Mouse (Mus musculus) MEL (cell line): ENCODE results near the gene Ctnnd2. TPM values are rescaled to one million over a fixed set of nuclear protein-coding genes. Genes with fewer than 3 reads are reported as not detected.

Experiments used
- DNase-seq: peaks from one replicate; pipeline ENCODE4 v3.0.0; 2011; ENCODE audit warnings: low read depth, low spot score
- H3K27ac ChIP-seq: 2 replicates; pipeline ENCODE4 v1.5.1; 2012; ENCODE audit warnings: low read depth, mild to moderate bottlenecking, control low read depth, low read length, moderate library complexity; ENCODE audit not compliant: control insufficient read depth
- H3K27me3 ChIP-seq, 2 experiments: fragments of 150-350 bp in 1 of 2; sonication (generic) in 1 of 2; 2 replicates each; pipeline ENCODE4 v1.6.1; 2012; ENCODE audit warnings: low read length in 2 of 2, mild to moderate bottlenecking in 2 of 2, improper control_type of control experiment in 1 of 2, moderate library complexity in 1 of 2; ENCODE audit not compliant: insufficient read depth in 2 of 2, control insufficient read depth in 1 of 2
- H3K36me3 ChIP-seq, 2 experiments: 2 replicates each; pipeline ENCODE4 v1.6.1; 2012 to 2014; ENCODE audit warnings: low read length in 2 of 2, improper control_type of control experiment in 1 of 2, inconsistent platforms in 1 of 2, mild to moderate bottlenecking in 1 of 2; ENCODE audit not compliant: insufficient read depth in 2 of 2, control insufficient read depth in 1 of 2
- H3K4me1 ChIP-seq, 2 experiments: fragments of 150-350 bp in 1 of 2; sonication (generic) in 1 of 2; 2 replicates each; pipeline ENCODE4 v1.6.1; 2012; ENCODE audit warnings: low read length in 2 of 2, improper control_type of control experiment in 1 of 2, mild to moderate bottlenecking in 1 of 2; ENCODE audit not compliant: insufficient read depth in 2 of 2, control insufficient read depth in 1 of 2
- H3K4me3 ChIP-seq, 2 experiments: fragments of 150-350 bp in 1 of 2; sonication (generic) in 1 of 2; 2 replicates each; pipeline ENCODE4 v1.5.1; 2012; ENCODE audit warnings: low read depth in 2 of 2, low read length in 2 of 2, mild to moderate bottlenecking in 2 of 2, moderate library complexity in 2 of 2, control low read depth in 1 of 2, improper control_type of control experiment in 1 of 2; ENCODE audit not compliant: control insufficient read depth in 1 of 2, insufficient read depth in 1 of 2
- H3K79me2 ChIP-seq: 2 replicates; pipeline ENCODE4 v1.6.1; 2012; ENCODE audit warnings: mild to moderate bottlenecking, low read length, moderate library complexity; ENCODE audit not compliant: control insufficient read depth, poor library complexity, insufficient read depth
- H3K9ac ChIP-seq: 2 replicates; pipeline ENCODE4 v1.6.1; 2012; ENCODE audit warnings: low read depth, mild to moderate bottlenecking, control low read depth, low read length, moderate library complexity; ENCODE audit not compliant: control insufficient read depth, poor library complexity, severe bottlenecking
- H3K9me3 ChIP-seq: fragments of 150-350 bp; sonication (generic); replicated peaks from 2 replicates; pipeline ENCODE4 v1.6.1; 2012; ENCODE audit warnings: mild to moderate bottlenecking, low read length, improper control_type of control experiment, moderate library complexity; ENCODE audit not compliant: insufficient read depth
- BHLHE40 ChIP-seq: IDR thresholded peaks from 2 replicates; pipeline ENCODE4 v1.6.1; 2012; ENCODE audit warnings: low read depth, mild to moderate bottlenecking, inconsistent platforms, low read length, improper control_type of control experiment, borderline replicate concordance
- CHD2 ChIP-seq: IDR thresholded peaks from 2 replicates; pipeline ENCODE4 v1.6.1; 2011; ENCODE audit warnings: low read length, improper control_type of control experiment
- CTCF ChIP-seq, 3 experiments: IDR thresholded peaks in 2 of 3; conservative IDR thresholded peaks in 1 of 3; 2 replicates each; pipeline ENCODE4 v1.5.1; 2011 to 2012; ENCODE audit warnings: low read length in 3 of 3, low read depth in 2 of 3, mild to moderate bottlenecking in 2 of 3, improper control_type of control experiment in 1 of 3, inconsistent platforms in 1 of 3, mixed read lengths in 1 of 3, moderate library complexity in 1 of 3; ENCODE audit not compliant: control insufficient read depth in 1 of 3, insufficient read depth in 1 of 3, poor library complexity in 1 of 3, severe bottlenecking in 1 of 3
- E2F4 ChIP-seq: IDR thresholded peaks from 2 replicates; pipeline ENCODE4 v1.6.1; 2011; ENCODE audit warnings: low read depth, low read length, improper control_type of control experiment, borderline replicate concordance
- ELF1 ChIP-seq: IDR thresholded peaks from 2 replicates; pipeline ENCODE4 v1.6.1; 2014; ENCODE audit warnings: low read depth, mild to moderate bottlenecking, inconsistent platforms, low read length, improper control_type of control experiment, moderate library complexity
- EP300 ChIP-seq, 2 experiments: IDR thresholded peaks; 2 replicates each; pipeline ENCODE4 v1.6.1; 2011; ENCODE audit warnings: improper control_type of control experiment in 2 of 2, low read length in 2 of 2, low read depth in 1 of 2, mild to moderate bottlenecking in 1 of 2
- GABPA ChIP-seq: IDR thresholded peaks from 2 replicates; pipeline ENCODE4 v1.6.1; 2012; ENCODE audit warnings: low read depth, mild to moderate bottlenecking, inconsistent platforms, low read length, improper control_type of control experiment, moderate library complexity
- GATA1 ChIP-seq: IDR thresholded peaks from 2 replicates; pipeline ENCODE4 v1.6.1; 2011; ENCODE audit warnings: low read depth, low read length, improper control_type of control experiment
- KAT2A ChIP-seq: conservative IDR thresholded peaks from 2 replicates; pipeline ENCODE4 v1.6.1; 2012; ENCODE audit warnings: low read depth, low read length, improper control_type of control experiment, inconsistent platforms
- MAX ChIP-seq: IDR thresholded peaks from 2 replicates; pipeline ENCODE4 v1.6.1; 2011; ENCODE audit warnings: low read length, improper control_type of control experiment
- MAZ ChIP-seq: IDR thresholded peaks from 2 replicates; pipeline ENCODE4 v1.6.1; 2012; ENCODE audit warnings: low read depth, mild to moderate bottlenecking, inconsistent platforms, low read length, improper control_type of control experiment
- MYB ChIP-seq: IDR thresholded peaks from 2 replicates; pipeline ENCODE4 v1.6.1; 2011; ENCODE audit warnings: mild to moderate bottlenecking, low read depth, low read length, improper control_type of control experiment
- POLR2A ChIP-seq, 2 experiments: IDR thresholded peaks; 2 replicates each; pipeline ENCODE4 v1.6.1; 2011 to 2012; ENCODE audit warnings: low read length in 2 of 2, mild to moderate bottlenecking in 2 of 2, control low read depth in 1 of 2, improper control_type of control experiment in 1 of 2, low read depth in 1 of 2, moderate library complexity in 1 of 2; ENCODE audit not compliant: control insufficient read depth in 1 of 2, insufficient read depth in 1 of 2, poor library complexity in 1 of 2
- RAD21 ChIP-seq: IDR thresholded peaks from 2 replicates; pipeline ENCODE4 v1.6.1; 2011; ENCODE audit warnings: mild to moderate bottlenecking, low read depth, low read length, improper control_type of control experiment
- RCOR1 ChIP-seq: IDR thresholded peaks from 2 replicates; pipeline ENCODE4 v1.6.1; 2012; ENCODE audit warnings: low read depth, mild to moderate bottlenecking, inconsistent platforms, low read length, improper control_type of control experiment
- SIN3A ChIP-seq: IDR thresholded peaks from 2 replicates; pipeline ENCODE4 v1.6.1; 2012; ENCODE audit warnings: low read length, improper control_type of control experiment, inconsistent platforms
- TAL1 ChIP-seq: IDR thresholded peaks from 2 replicates; pipeline ENCODE4 v1.6.1; 2012; ENCODE audit warnings: mild to moderate bottlenecking, inconsistent platforms, low read length, moderate library complexity, mixed read lengths
- TBP ChIP-seq: IDR thresholded peaks from 2 replicates; pipeline ENCODE4 v1.8.0; 2011; ENCODE audit warnings: low read depth, low read length, improper control_type of control experiment
- UBTF ChIP-seq: IDR thresholded peaks from 2 replicates; pipeline ENCODE4 v1.6.1; 2012; ENCODE audit warnings: low read depth, mild to moderate bottlenecking, inconsistent platforms, low read length, improper control_type of control experiment, moderate library complexity, borderline replicate concordance; ENCODE audit not compliant: insufficient read depth
- USF1 ChIP-seq: IDR thresholded peaks from 2 replicates; pipeline ENCODE4 v1.6.1; 2014; ENCODE audit warnings: low read depth, mild to moderate bottlenecking, inconsistent platforms, low read length, improper control_type of control experiment, moderate library complexity
- ZC3H11A ChIP-seq: IDR thresholded peaks from 2 replicates; pipeline ENCODE4 v1.6.1; 2012; ENCODE audit warnings: low read depth, mild to moderate bottlenecking, inconsistent platforms, low read length, improper control_type of control experiment
- ZMIZ1 ChIP-seq: IDR thresholded peaks from 2 replicates; pipeline ENCODE4 v1.6.1; 2012; ENCODE audit warnings: low read depth, mild to moderate bottlenecking, inconsistent platforms, low read length, improper control_type of control experiment, moderate library complexity
- polyA plus RNA-seq, 2 experiments: library from polyadenylated mRNA; stranded (reverse) in 1 of 2; unstranded in 1 of 2; fragments of >175 nt in 1 of 2; fragments of >200 nt in 1 of 2; gene quantifications; 2 replicates each; pipeline versions ENCODE4 v1.2.1 to v1.2.4; 2012; ENCODE audit warnings: low replicate concordance in 2 of 2, low read depth in 1 of 2; ENCODE audit not compliant: insufficient read length in 2 of 2, insufficient read depth in 1 of 2, missing spikeins in 1 of 2
- total RNA-seq: library from RNA; depleted of rRNA; stranded (reverse); fragments of 300-350 nt; gene quantifications from 2 replicates; pipeline ENCODE4 v1.2.3, GENCODE M21; 2012

Gene Ctnnd2
- total and polyA plus RNA-seq, 3 experiments: 0.03 TPM; not detected in 2

DNA sequence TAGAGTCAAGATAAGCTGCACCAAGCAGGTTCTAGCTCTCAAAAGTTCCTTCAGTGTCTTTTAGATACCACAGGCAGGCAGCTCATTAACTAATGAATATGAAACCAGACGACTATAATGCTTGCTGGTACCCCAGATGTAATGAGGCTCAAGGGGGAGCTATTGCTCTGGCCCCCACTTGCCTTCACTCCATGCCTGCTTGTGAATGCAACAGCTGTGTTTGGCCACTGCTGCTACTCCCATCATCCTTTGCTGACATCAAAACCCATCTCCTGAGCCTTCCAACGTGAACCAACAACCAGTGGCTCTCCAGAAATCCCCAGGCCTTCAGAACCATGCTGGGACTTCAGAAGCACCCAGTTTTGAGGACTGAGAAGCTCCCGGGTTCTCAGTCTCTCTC lies 883.8 kb downstream of the Ctnnd2 start:
- Histone ChIP-seq H3K9ac (no peak overlapping the region), H3K4me1 (no peaks in the 10 kb centered on the region), H3K9me3 (no peaks in the 10 kb centered on the region), H3K79me2 (no peaks in the 10 kb centered on the region), H3K4me3 (no peak overlapping the region), H3K36me3 (no peaks in the 10 kb centered on the region), H3K27ac (no peak overlapping the region), H3K27me3 (no peaks in the 10 kb centered on the region; a peak in 1 of 4 replicates)
- TF ChIP-seq TBP: no peak
- no peak for TF ChIP-seq RAD21
- TF ChIP-seq CHD2: no peak
- TF ChIP-seq TAL1: no peak
- no peak for TF ChIP-seq GATA1
- TF ChIP-seq KAT2A: no peak
- no peak for TF ChIP-seq ZC3H11A
- no peak for TF ChIP-seq GABPA
- no peak for TF ChIP-seq POLR2A (IDR thresholded peaks at IDR 0.05; ENCODE audit: control insufficient read depth in 1 of 2, insufficient read depth in 1 of 2, low read depth in 1 of 2, low read length in 2 of 2, poor library complexity in 1 of 2)
- TF ChIP-seq RCOR1: no peak
- no peak for TF ChIP-seq CTCF (IDR thresholded peaks at IDR 0.05 in 2 of 3, conservative IDR thresholded peaks at IDR 0.05 in 1 of 3; ENCODE audit: control insufficient read depth in 1 of 3, insufficient read depth in 1 of 3, low read depth in 2 of 3, low read length in 3 of 3, poor library complexity in 1 of 3, severe bottlenecking in 1 of 3)
- no peak for DNase-seq

DNA sequence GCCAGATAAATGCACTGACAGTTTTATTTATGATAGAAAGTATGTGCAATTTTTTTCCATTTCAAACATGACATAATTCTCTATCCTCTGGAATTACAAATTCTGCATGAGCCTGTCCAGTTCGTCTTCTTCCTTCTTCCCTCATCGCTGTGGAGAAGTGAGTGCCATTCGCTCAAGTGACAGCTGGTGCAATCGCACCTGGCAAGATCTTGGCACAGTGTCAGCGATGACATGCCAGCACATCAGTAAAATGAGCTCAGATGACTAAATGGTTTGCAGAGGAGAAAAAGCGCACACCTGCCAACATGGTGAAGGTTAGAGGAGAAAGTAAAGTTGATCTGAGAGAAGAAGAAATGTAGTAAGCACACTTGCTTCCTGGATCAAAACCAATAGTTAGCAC lies 885.9 kb downstream of the Ctnnd2 start:
- H3K4me1 ChIP-seq: no peaks in the 10 kb centered on the region
- TF ChIP-seq E2F4: no peak
- TF ChIP-seq BHLHE40: no peak
- no peak for TF ChIP-seq USF1
- TF ChIP-seq KAT2A: no peak
- no peak for TF ChIP-seq MAZ
- TF ChIP-seq SIN3A: no peak
- no peak for TF ChIP-seq ZC3H11A
- no peak for TF ChIP-seq ZMIZ1
- no peak for TF ChIP-seq MAX
- no peak for TF ChIP-seq ELF1
- no peak for TF ChIP-seq POLR2A (IDR thresholded peaks at IDR 0.05; ENCODE audit: control insufficient read depth in 1 of 2, insufficient read depth in 1 of 2, low read depth in 1 of 2, low read length in 2 of 2, poor library complexity in 1 of 2)
- no peak for TF ChIP-seq MYB
- no peak for TF ChIP-seq EP300 (IDR thresholded peaks at IDR 0.05; ENCODE audit: low read depth in 1 of 2, low read length in 2 of 2)
- no peak for TF ChIP-seq CTCF (IDR thresholded peaks at IDR 0.05 in 2 of 3, conservative IDR thresholded peaks at IDR 0.05 in 1 of 3; ENCODE audit: control insufficient read depth in 1 of 3, insufficient read depth in 1 of 3, low read depth in 2 of 3, low read length in 3 of 3, poor library complexity in 1 of 3, severe bottlenecking in 1 of 3)
- no peak for TF ChIP-seq UBTF
- no peak overlapping the region for H3K9ac ChIP-seq
- H3K27ac ChIP-seq: no peak overlapping the region
- no peaks in the 10 kb centered on the region for H3K36me3 ChIP-seq
- DNase-seq: no peak
- H3K4me3 ChIP-seq: no peak overlapping the region
- no peaks in the 10 kb centered on the region; a peak in 1 of 4 replicates for H3K27me3 ChIP-seq
- H3K9me3 ChIP-seq: no peaks in the 10 kb centered on the region
- H3K79me2 ChIP-seq: no peaks in the 10 kb centered on the region
